Mouse (Mus musculus): ENCODE measurements around the gene Atp1b4.
"Not testable (repeated sequence)": the region's sequence is repeated elsewhere in the genome, so short reads cannot be mapped to it uniquely, and the experiment has no call there.

Gene Atp1b4

GRCm38 (mm10) chrX:38315884-38316283, at the start of gene Atp1b4:
Gene Atp1b4 (plus strand): TSS chrX:38316184.
- in situ Hi-C loops (cut with MboI, MseI): no loop called here

GRCm38 (mm10) chrX:38308597-38308996, 7.4 kb upstream of the Atp1b4 start:
- in situ Hi-C loops (cut with MboI, MseI): no loop called here

GRCm38 (mm10) chrX:38311054-38311453, 4.9 kb upstream of the Atp1b4 start:
- in situ Hi-C loops (cut with MboI, MseI): no loop called here

- in situ Hi-C loops (cut with MboI, MseI): no loop called here
These were observed 2.9 kb upstream of the Atp1b4 start for GRCm38 (mm10) chrX:38312910-38313625.

- in situ Hi-C loops (cut with MboI, MseI): no loop called here
These were observed 2.3 kb upstream of the Atp1b4 start for GRCm38 (mm10) chrX:38313626-38314210.

GRCm38 (mm10) chrX:38330695-38331406, 14.9 kb downstream of the Atp1b4 start:
- in situ Hi-C loops (cut with MboI, MseI): no loop called here

GRCm38 (mm10) chrX:38334329-38335279, 18.6 kb downstream of the Atp1b4 start:
- in situ Hi-C loops (cut with MboI, MseI): no loop called here

- in situ Hi-C loops (cut with MboI, MseI): no loop called here
These were observed 46.0 kb downstream of the Atp1b4 start for GRCm38 (mm10) chrX:38362016-38362415.

GRCm38 (mm10) chrX:38364621-38365020, 48.6 kb downstream of the Atp1b4 start:
- in situ Hi-C loops (cut with MboI, MseI): not testable (repeated sequence)

GRCm38 (mm10) chrX:38373169-38373568, 57.2 kb downstream of the Atp1b4 start:
- in situ Hi-C loops (cut with MboI, MseI): not testable (repeated sequence)
